Mouse (Mus musculus) thymus, adult 2 months (tissue): ENCODE data around the gene Kif26a. TPM values are rescaled to one million over a fixed set of nuclear protein-coding genes. Genes with fewer than 3 reads are reported as not detected.
A peak's percentile ranks its signal among the peaks of the same experiment; 100 is the strongest.

Experiments used
- DNase-seq: peaks from one replicate; pipeline ENCODE4 v3.0.0; 2021
- H3K27ac ChIP-seq: fragments of 200-500 bp; 2 replicates; pipeline ENCODE4 v1.5.1; 2012; ENCODE audit warnings: low read length, control low read depth; ENCODE audit not compliant: control insufficient read depth, insufficient read depth
- H3K27me3 ChIP-seq: fragments of 200-500 bp; 2 replicates; pipeline ENCODE4 v1.6.1; 2012; ENCODE audit warnings: mild to moderate bottlenecking, low read length, moderate library complexity, mixed read lengths; ENCODE audit not compliant: control insufficient read depth, insufficient read depth
- H3K36me3 ChIP-seq: fragments of 200-500 bp; 2 replicates; pipeline ENCODE4 v1.6.1; 2012; ENCODE audit warnings: mild to moderate bottlenecking, low read length, moderate library complexity; ENCODE audit not compliant: control insufficient read depth, insufficient read depth
- H3K4me1 ChIP-seq: fragments of 200-500 bp; replicated peaks from 2 replicates; pipeline ENCODE4 v1.6.1; 2012; ENCODE audit warnings: low read length; ENCODE audit not compliant: control insufficient read depth, insufficient read depth
- H3K4me3 ChIP-seq: fragments of 200-500 bp; 2 replicates; pipeline ENCODE4 v1.5.1; 2012; ENCODE audit warnings: mild to moderate bottlenecking, low read length, control low read depth, moderate library complexity; ENCODE audit not compliant: control insufficient read depth, insufficient read depth
- CTCF ChIP-seq: fragments of 200-500 bp; IDR thresholded peaks from 2 replicates; pipeline ENCODE4 v1.5.1; 2012; ENCODE audit warnings: mild to moderate bottlenecking, control low read depth, low read length, moderate library complexity, borderline replicate concordance; ENCODE audit not compliant: control insufficient read depth, poor library complexity, insufficient read depth; ENCODE audit errors: extremely low read depth
- POLR2A ChIP-seq: fragments of 200-500 bp; IDR thresholded peaks from 2 replicates; pipeline ENCODE4 v1.6.1; 2012; ENCODE audit warnings: mild to moderate bottlenecking, low read length, control low read depth, moderate library complexity; ENCODE audit not compliant: control insufficient read depth, poor library complexity, insufficient read depth; ENCODE audit errors: extremely low read depth
- WGBS: fragments of 180-500 bp; shearing (Covaris S2); methylation state at CpG from one replicate; pipeline ENCODE4 v1.1.7; 2018; 5-methylcytosine and 5-hydroxymethylcytosine counted together
- polyA plus RNA-seq: library from polyadenylated mRNA; depleted of rRNA; stranded (reverse); fragments of >200 nt; gene quantifications from 2 replicates; pipeline ENCODE4 v1.2.3, GENCODE M21; 2012

Kif26a gene
- polyA plus RNA-seq, 1 experiment = 6.6 TPM

DNA sequence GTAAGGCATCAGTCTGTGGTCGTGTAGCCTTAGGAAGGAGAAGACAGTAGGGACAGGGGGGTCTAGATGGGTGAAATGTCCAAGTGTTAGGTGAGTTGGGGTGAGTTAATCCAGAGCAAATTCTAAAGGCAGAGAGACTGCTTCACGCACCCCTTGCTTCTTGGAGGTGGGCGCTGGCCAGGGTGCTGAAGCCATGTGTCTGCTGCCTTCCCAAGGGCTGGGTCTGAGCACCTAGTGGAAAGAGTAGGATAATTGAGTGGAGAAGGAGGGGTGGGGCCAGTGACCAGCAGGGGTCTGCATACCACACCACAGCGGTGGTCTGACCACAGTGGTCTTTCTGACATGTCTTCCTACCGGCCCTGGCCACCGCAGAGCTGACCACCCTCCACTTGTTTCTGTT is 4.7 kb upstream of the Kif26a start:
- peaks cover 6% of the 10 kb centered on the region; the same call in 1 of the 2 replicates for H3K27me3 ChIP-seq
- no peak for TF ChIP-seq POLR2A
- no peak for TF ChIP-seq CTCF
- no peak overlapping the region for H3K27ac ChIP-seq
- DNase-seq = no peak
- no peak overlapping the region for H3K4me3 ChIP-seq
- WGBS = 7% methylated on average over 6 of the region's 6 CpGs
- H3K36me3 ChIP-seq = no peaks in the 10 kb centered on the region
- no peaks in the 10 kb centered on the region; the same call in 1 of the 2 replicates for H3K4me1 ChIP-seq

DNA sequence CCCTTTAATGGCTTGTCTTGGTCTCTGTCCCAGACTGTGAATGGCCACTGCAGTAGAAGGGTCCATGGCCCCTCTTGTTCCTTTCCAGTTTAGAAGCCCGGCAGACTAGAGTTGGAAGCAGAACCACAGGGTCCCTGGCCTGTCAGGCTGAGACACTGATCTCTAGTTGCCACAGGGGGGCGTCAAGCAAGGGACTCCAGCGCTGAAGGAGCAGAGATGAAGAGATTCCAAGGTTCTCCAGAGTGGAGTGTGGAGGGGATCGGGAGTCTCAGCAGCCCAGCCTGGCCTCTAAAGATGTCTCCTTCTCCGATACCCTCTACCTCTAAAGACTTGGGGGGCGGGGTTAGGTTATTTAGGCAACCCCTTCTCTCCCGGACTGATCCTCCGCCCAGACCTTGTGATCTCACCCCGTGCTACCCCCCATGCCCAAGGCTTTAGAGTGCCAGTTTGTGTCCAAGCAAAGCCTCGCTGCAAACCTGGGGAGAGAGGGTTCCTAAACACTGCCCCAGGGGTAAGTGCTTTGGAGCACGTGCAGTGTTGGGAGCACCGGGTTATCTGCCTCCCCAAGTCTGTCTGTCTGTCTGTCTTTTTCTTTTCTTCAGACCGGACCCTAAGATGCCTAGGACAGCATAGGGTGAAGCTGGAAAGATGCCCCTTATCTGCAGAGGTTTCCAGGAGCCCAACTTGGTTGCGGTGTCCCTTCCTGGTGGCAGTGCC is 2.7 kb upstream of the Kif26a start:
- H3K36me3 ChIP-seq = no peaks in the 10 kb centered on the region
- DNase-seq = no peak
- TF ChIP-seq POLR2A (no peak), CTCF (no peak)
- no peak overlapping the region for H3K4me3 ChIP-seq
- no peaks in the 10 kb centered on the region; the same call in 1 of the 2 replicates for H3K4me1 ChIP-seq
- no peak overlapping the region for H3K27ac ChIP-seq
- 9% methylated on average over 14 of the region's 14 CpGs for WGBS
- peaks cover 14% of the 10 kb centered on the region for H3K27me3 ChIP-seq

DNA sequence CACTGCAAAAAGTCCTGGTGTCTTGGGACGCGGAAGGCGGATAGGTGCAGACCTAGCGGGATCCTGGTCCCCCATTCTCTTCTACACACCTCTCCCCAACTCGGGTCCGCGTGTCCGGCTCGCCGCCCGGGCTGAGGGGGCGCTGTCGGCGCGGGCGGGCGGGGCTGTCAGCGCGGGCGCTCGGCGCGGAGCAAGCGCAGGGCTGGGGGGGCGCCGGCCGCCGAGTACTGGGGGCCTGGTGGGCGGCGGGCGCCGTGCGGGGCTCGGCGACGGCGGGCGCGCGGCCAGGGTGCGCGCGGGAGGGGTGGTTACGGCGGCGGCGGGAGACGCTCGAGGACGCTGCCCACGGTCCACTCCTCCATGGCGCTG is 2.2 kb upstream of the Kif26a start:
- H3K4me3 ChIP-seq = no peak overlapping the region
- H3K27me3 ChIP-seq = peaks cover 14% of the 10 kb centered on the region
- H3K27ac ChIP-seq = no peak overlapping the region
- H3K36me3 ChIP-seq = no peaks in the 10 kb centered on the region
- TF ChIP-seq CTCF (no peak), POLR2A (no peak)
- no peak for DNase-seq
- WGBS = 7% methylated on average over 47 of the region's 52 CpGs
- H3K4me1 ChIP-seq = no peaks in the 10 kb centered on the region; the same call in 1 of the 2 replicates

DNA sequence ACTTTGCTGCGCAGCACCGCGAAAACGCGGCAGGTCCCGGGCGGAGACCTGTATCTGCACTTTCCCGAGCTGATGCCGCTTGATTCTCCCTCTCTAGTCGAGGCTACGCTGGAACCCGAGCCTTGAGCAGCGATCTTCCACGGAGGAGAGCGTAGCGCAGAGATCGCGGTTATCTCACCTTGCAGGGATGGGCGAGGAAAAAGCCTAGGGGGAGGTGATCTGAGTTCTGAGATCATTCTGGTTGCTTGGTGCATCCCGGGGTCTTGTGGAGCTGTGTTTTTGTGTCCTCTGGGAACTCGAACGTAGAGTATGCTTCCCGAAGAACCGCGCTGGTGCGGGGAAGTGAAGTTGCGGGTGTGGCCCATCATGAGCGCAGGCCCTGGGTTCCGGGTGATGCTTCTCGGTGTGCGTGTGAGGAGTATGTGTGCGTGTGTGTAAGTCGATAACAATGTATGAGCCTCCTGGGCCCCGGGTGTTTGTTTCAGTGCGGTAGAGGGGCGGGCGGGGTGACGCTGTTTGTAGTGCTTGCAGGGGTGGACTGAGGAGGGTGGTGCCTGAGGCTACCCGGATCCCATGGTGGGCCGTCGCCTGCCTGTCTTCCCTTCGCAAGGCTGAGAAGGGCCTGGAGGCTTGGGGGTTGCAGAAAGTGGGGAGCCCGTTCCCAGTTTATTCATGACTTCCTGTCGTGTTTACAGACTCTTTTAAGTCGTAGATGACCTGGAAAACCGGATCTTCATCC is 1.5 kb upstream of the Kif26a start:
- Histone ChIP-seq H3K36me3 (no peaks in the 10 kb centered on the region), H3K27me3 (peaks cover 14% of the 10 kb centered on the region), H3K4me1 (no peaks in the 10 kb centered on the region; the same call in 1 of the 2 replicates), H3K4me3 (no peak overlapping the region), H3K27ac (no peak overlapping the region)
- 6% methylated on average over 46 of the region's 46 CpGs for WGBS
- no peak for DNase-seq
- TF ChIP-seq POLR2A = no peak
- no peak for TF ChIP-seq CTCF

DNA sequence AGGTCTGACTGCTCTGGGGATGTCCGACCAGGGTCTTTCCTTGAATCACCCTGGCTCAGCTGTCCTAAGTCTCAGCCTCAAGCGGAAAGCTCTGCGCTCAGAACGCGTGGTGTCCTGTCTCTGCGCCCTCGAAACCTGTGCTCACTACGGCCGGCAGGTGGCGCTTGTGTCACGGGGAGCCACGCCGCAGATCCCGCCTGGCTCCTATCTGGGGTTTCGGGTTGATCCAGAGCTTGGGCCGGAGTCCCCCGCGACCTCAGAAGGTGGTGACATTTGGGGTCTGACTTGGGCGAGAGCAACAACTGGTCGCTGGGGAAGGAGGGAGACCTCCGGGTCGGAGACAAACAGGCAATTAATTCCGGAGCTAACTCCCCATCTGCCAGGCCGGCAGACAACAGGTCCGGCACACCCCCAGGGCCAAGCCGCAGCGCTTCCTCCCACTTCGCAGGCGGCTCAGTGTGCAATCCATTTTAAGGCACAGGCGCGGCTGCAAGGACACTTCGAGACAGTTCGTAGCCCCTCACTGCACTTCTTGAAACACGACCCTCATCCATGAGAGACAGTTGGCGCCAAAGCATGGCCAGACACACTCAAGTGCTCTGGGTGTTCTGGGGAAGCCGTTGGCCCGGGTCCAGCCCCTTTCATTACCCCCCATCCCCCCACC is 665 bp upstream of the Kif26a start:
- Histone ChIP-seq H3K27me3 (peaks cover 14% of the 10 kb centered on the region), H3K27ac (no peak overlapping the region), H3K36me3 (no peaks in the 10 kb centered on the region), H3K4me1 (no peaks in the 10 kb centered on the region; the same call in 1 of the 2 replicates), H3K4me3 (0 out of 2 replicates have a peak overlapping the region, but pooled peaks have one; percentile 0)
- DNase-seq = peak; percentile 66
- no peak for TF ChIP-seq POLR2A
- TF ChIP-seq CTCF = peak; percentile 93
- 2% methylated on average over 37 of the region's 37 CpGs for WGBS

DNA sequence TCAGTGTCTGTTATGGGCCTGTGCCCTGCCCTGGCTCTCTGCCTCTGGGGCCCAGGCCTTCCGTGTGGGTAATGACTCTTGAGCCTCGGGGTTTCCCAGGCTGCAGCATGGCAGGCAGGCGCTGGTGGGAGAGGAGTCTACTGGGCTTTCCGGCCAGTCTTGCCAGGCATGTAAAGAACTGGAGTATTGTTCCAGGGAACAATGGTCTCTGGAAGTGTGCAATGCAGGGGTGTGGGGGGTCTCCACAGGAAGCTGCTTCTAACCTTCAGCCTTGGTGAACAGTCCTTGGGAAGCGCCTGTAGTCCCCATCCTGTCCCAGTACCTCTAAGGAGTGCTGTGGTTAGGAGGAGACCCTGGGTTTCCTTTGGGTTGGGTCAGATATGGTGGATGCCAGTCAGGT is 1.4 kb downstream of the Kif26a start:
- Histone ChIP-seq H3K36me3 (no peaks in the 10 kb centered on the region), H3K27me3 (peaks cover 14% of the 10 kb centered on the region), H3K27ac (no peak overlapping the region), H3K4me3 (no peak overlapping the region), H3K4me1 (no peaks in the 10 kb centered on the region; the same call in 1 of the 2 replicates)
- DNase-seq = no peak
- 64% methylated on average over 5 of the region's 5 CpGs for WGBS
- TF ChIP-seq POLR2A = no peak
- TF ChIP-seq CTCF = no peak
